Mouse (Mus musculus) lung, embryonic 16.5 days (tissue): Measurements from ENCODE around the gene Fkbp6. TPM values are rescaled to one million over a fixed set of nuclear protein-coding genes. Genes with fewer than 3 reads are reported as not detected.

Experiments used
- ATAC-seq: fragments of 200-750 bp; cut with Nextera tagmentation; 2 replicates; pipeline ENCODE4 v1.8.0; 2017; ENCODE audit warnings: low read depth, mild to moderate bottlenecking, moderate library complexity
- H3K27ac ChIP-seq: fragments of 300-500 bp; sonication (generic); 2 replicates; pipeline ENCODE4 v1.5.1; 2014; ENCODE audit warnings: mild to moderate bottlenecking, control low read depth, low read length
- H3K27me3 ChIP-seq: fragments of 300-500 bp; sonication (generic); 2 replicates; pipeline ENCODE4 v1.6.1; 2014; ENCODE audit warnings: low read depth, low read length, mixed read lengths; ENCODE audit not compliant: control insufficient read depth, insufficient read depth
- H3K36me3 ChIP-seq: fragments of 300-500 bp; sonication (generic); 2 replicates; pipeline ENCODE4 v1.6.1; 2014; ENCODE audit warnings: low read length; ENCODE audit not compliant: control insufficient read depth, insufficient read depth
- H3K4me1 ChIP-seq: fragments of 300-500 bp; sonication (generic); replicated peaks from 2 replicates; pipeline ENCODE4 v1.6.1; 2014; ENCODE audit warnings: low read length, mixed read lengths; ENCODE audit not compliant: control insufficient read depth, insufficient read depth
- H3K4me2 ChIP-seq: fragments of 300-500 bp; sonication (generic); 2 replicates; pipeline ENCODE4 v1.6.1; 2014; ENCODE audit warnings: low read depth, low read length, control low read depth
- H3K4me3 ChIP-seq: fragments of 300-500 bp; sonication (generic); 2 replicates; pipeline ENCODE4 v1.5.1; 2014; ENCODE audit warnings: mild to moderate bottlenecking, low read length, control low read depth
- H3K9ac ChIP-seq: fragments of 300-500 bp; sonication (generic); 2 replicates; pipeline ENCODE4 v1.6.1; 2014; ENCODE audit warnings: low read length, control low read depth
- H3K9me3 ChIP-seq: fragments of 300-500 bp; sonication (generic); 2 replicates; pipeline ENCODE4 v1.6.1; 2016; ENCODE audit warnings: low read length; ENCODE audit not compliant: control insufficient read depth
- WGBS: fragments of 180-500 bp; shearing (Covaris S2); extraction: QIAGEN DNeasy Blood & Tissue Kit; methylation state at CpG from one replicate; pipeline ENCODE4 v1.1.7; 2014; 5-methylcytosine and 5-hydroxymethylcytosine counted together
- polyA plus RNA-seq: library from polyadenylated mRNA; unstranded; fragments of >200 nt; fragmentation: Nextera tagmentation; extraction: Ambion mirVana; gene quantifications from 2 replicates; pipeline ENCODE4 v1.2.1, GENCODE M21; 2015

Gene Fkbp6
- polyA plus RNA-seq, 1 experiment from 2014 or later: not detected

DNA sequence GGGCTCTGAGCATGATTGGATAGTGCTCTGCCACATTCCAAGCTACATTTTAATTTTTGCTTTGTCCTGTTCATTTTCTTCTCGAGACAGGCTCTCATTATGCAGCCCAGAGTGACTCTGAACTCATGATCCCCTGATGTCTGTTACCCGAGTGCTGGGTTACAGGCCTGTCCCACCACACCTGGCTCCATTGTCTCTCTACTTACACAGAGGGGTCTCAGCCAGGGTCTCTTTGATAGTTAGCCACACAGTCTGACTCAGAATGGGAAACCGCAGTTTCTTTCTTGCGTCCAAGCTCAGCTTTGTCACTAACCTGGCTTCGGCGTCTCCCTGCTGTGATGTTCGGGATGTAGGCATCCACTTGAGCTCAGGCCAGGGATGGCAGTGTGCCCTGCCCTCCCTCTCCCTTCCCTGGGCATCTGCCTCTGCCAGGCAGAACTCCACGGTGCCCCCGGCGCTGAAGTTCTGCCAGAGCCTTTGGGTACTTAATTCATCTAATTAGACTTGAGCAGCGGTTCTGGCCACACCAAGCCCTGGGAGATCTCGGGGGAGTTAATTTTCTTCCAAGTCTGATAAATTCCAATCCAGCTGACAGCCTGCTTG lies 78.2 kb downstream of the Fkbp6 start:
- no peaks in the 10 kb centered on the region for H3K36me3 ChIP-seq
- H3K4me1 ChIP-seq: peaks cover 8% of the 10 kb centered on the region
- no peak overlapping the region for H3K27ac ChIP-seq
- WGBS: 74% methylated on average over 12 of the region's 12 CpGs
- no peak overlapping the region for H3K4me3 ChIP-seq
- H3K4me2 ChIP-seq: no peak overlapping the region
- H3K9ac ChIP-seq: no peak overlapping the region
- H3K9me3 ChIP-seq: no peaks in the 10 kb centered on the region
- H3K27me3 ChIP-seq: peaks cover 7% of the 10 kb centered on the region
- ATAC-seq: no peak

GRCm38 (mm10) chr5:135270361-135270760 lies 79.5 kb downstream of the Fkbp6 start:
- Histone ChIP-seq H3K4me1 (peaks cover 8% of the 10 kb centered on the region), H3K4me3 (no peak overlapping the region), H3K9me3 (no peaks in the 10 kb centered on the region), H3K9ac (no peak overlapping the region), H3K27me3 (no peaks in the 10 kb centered on the region), H3K36me3 (no peaks in the 10 kb centered on the region), H3K4me2 (no peak overlapping the region), H3K27ac (no peak overlapping the region)
- 79% methylated on average over 4 of the region's 4 CpGs for WGBS
- no peak for ATAC-seq

- no peaks in the 10 kb centered on the region for H3K27me3 ChIP-seq
- H3K4me1 ChIP-seq: peaks cover 6% of the 10 kb centered on the region
- no peak for ATAC-seq
- no peaks in the 10 kb centered on the region for H3K9me3 ChIP-seq
- H3K4me3 ChIP-seq: no peak overlapping the region
- no peaks in the 10 kb centered on the region for H3K36me3 ChIP-seq
- H3K9ac ChIP-seq: no peak overlapping the region
- no peak overlapping the region for H3K4me2 ChIP-seq
- H3K27ac ChIP-seq: no peak overlapping the region
- 70% methylated on average over 8 of the region's 8 CpGs for WGBS
Measured at GRCm38 (mm10) chr5:135269451-135269850, 80.4 kb downstream of the Fkbp6 start.

GRCm38 (mm10) chr5:135264548-135264947 lies 85.3 kb downstream of the Fkbp6 start:
- whole genome bisulfite sequencing: 23% methylated on average over 9 of the region's 9 CpGs
- Histone ChIP-seq H3K9me3 (no peaks in the 10 kb centered on the region), H3K27me3 (no peaks in the 10 kb centered on the region), H3K4me1 (peaks cover 13% of the 10 kb centered on the region), H3K27ac (peak overlapping the region; percentile 78), H3K9ac (peak overlapping the region; percentile 62; the same call in 1 of the 2 replicates), H3K36me3 (no peaks in the 10 kb centered on the region), H3K4me2 (peak overlapping the region; percentile 53), H3K4me3 (peak overlapping the region; percentile 24)
- peak; percentile 73 for ATAC-seq

DNA sequence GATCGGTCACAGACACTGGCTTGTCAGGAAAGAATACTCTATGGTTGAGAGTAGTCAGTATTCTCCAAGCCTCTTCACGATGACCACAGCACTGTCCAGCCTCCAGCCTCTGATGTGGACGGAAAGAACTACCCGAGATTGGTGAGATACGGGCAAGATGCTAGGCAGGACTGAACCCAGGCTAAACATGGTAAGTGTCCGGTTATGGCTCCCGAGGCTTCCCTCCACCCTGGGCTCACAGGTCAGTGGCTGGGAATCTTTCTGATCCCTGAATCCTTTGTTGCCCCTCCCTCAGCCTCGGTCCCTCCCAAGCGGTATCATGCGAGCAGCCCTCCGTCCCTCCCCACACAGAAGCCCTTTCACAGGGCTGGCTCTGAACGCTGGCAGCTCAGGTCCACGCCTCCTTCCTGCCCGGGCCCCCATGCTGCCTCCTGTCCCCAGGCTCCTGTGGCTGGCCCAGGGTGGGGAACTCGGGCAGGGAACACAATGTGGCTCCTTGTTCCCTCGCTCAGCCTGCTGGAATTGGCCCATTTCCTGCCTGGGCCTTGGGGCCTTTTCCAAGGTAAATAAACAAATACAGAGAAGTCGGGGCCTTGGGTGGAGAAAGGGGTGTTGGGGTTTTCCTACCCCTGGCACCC lies 85.9 kb downstream of the Fkbp6 start:
- H3K9me3 ChIP-seq: no peaks in the 10 kb centered on the region
- peaks cover 13% of the 10 kb centered on the region for H3K4me1 ChIP-seq
- no peaks in the 10 kb centered on the region for H3K27me3 ChIP-seq
- ATAC-seq: peak; percentile 90
- H3K27ac ChIP-seq: peak overlapping the region; percentile 78
- H3K4me2 ChIP-seq: peak overlapping the region; percentile 53
- H3K9ac ChIP-seq: peak overlapping the region; percentile 62
- H3K4me3 ChIP-seq: peak overlapping the region; percentile 24
- H3K36me3 ChIP-seq: no peaks in the 10 kb centered on the region
- WGBS: 10% methylated on average over 16 of the region's 17 CpGs

GRCm38 (mm10) chr5:135258280-135259150 lies 91.3 kb downstream of the Fkbp6 start:
- Histone ChIP-seq H3K27me3 (no peaks in the 10 kb centered on the region), H3K4me2 (peak overlapping the region; percentile 51), H3K36me3 (no peaks in the 10 kb centered on the region), H3K9ac (peak overlapping the region; percentile 69), H3K27ac (peak overlapping the region; percentile 54), H3K9me3 (no peaks in the 10 kb centered on the region; the same call in 1 of the 2 replicates), H3K4me1 (peaks cover 11% of the 10 kb centered on the region), H3K4me3 (peak overlapping the region; percentile 33)
- ATAC-seq: peak; percentile 40
- 18% methylated on average over 30 of the region's 30 CpGs for WGBS

DNA sequence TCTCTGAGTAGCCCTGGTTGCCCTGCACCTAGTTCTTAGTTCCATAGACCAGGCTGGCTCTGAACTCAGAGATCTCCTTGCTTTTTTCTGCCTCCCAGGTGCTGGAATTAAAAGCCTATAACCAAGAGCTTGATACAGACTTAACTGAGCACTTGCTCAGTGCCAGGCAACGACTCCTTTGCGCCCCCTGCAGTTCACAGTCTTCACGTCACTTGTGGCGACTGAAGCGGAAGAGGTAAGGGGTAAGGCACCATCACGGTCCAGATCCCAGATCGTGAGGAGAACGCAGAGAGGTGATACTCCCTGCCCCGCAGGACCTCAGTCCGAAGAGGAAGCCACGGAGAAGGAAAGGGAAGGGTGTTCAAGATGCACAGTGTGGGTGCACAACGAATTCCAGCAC lies 92.3 kb downstream of the Fkbp6 start:
- no peak overlapping the region for H3K4me2 ChIP-seq
- no peaks in the 10 kb centered on the region for H3K27me3 ChIP-seq
- no peaks in the 10 kb centered on the region; the same call in 1 of the 2 replicates for H3K9me3 ChIP-seq
- no peak overlapping the region for H3K27ac ChIP-seq
- no peaks in the 10 kb centered on the region for H3K36me3 ChIP-seq
- ATAC-seq: no peak
- WGBS: 82% methylated on average over 12 of the region's 12 CpGs
- no peak overlapping the region for H3K9ac ChIP-seq
- H3K4me1 ChIP-seq: peaks cover 10% of the 10 kb centered on the region
- no peak overlapping the region for H3K4me3 ChIP-seq

DNA sequence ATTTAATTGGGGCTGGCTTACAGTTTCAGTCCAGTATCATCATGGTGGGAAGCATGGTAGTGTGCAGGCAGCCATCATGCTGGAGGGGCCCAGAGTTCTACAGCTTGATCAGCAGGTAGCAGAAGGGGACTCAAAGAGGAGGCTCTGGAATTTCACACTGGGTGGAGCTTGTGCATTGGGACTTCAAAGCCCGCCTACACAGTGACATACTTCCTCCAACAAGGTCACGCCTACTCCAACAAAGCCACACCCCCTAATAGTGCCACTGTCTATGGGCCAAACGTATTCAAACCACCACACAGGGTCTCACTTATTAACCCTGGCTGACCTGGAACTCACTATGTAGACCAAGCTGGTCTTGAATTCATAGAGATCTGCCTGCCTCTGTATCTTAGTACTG lies 93.7 kb downstream of the Fkbp6 start:
- Histone ChIP-seq H3K36me3 (no peaks in the 10 kb centered on the region), H3K9me3 (no peaks in the 10 kb centered on the region; the same call in 1 of the 2 replicates)
- 74% methylated on average over 3 of the region's 3 CpGs for WGBS

More for the DNA sequence above, 93.7 kb downstream of the Fkbp6 start:
- Histone ChIP-seq H3K4me2 (no peak overlapping the region), H3K27me3 (no peaks in the 10 kb centered on the region; the same call in 1 of the 2 replicates), H3K4me1 (peaks cover 13% of the 10 kb centered on the region), H3K9ac (no peak overlapping the region), H3K27ac (no peak overlapping the region), H3K4me3 (no peak overlapping the region)
- ATAC-seq: no peak
